Mouse (Mus musculus) cerebellum, adult 2 months (tissue): ENCODE results near the gene Drc1. TPM values are rescaled to one million over a fixed set of nuclear protein-coding genes. Genes with fewer than 3 reads are reported as not detected.
A peak's percentile ranks its signal among the peaks of the same experiment; 100 is the strongest.

Experiments used
- DNase-seq, 2 experiments: peaks; one replicate each; pipeline ENCODE4 v3.0.0; 2021
- H3K27ac ChIP-seq: fragments of 200-500 bp; 2 replicates; pipeline ENCODE4 v1.5.1; 2012; ENCODE audit warnings: low read length, control low read depth, inconsistent platforms; ENCODE audit not compliant: insufficient read depth
- H3K27me3 ChIP-seq: fragments of 200-500 bp; 2 replicates; pipeline ENCODE4 v1.6.1; 2012; ENCODE audit warnings: inconsistent platforms, mild to moderate bottlenecking, low read length, moderate library complexity; ENCODE audit not compliant: control insufficient read depth, insufficient read depth
- H3K4me1 ChIP-seq: fragments of 200-500 bp; 2 replicates; pipeline ENCODE4 v1.6.1; 2011; ENCODE audit warnings: low read length; ENCODE audit not compliant: control insufficient read depth, insufficient read depth
- H3K4me3 ChIP-seq: fragments of 200-500 bp; replicated peaks from 2 replicates; pipeline ENCODE3; 2011; ENCODE audit warnings: mild to moderate bottlenecking, low read depth, low read length, control low read depth; ENCODE audit not compliant: insufficient read depth
- CTCF ChIP-seq: fragments of 200-500 bp; IDR thresholded peaks from 2 replicates; pipeline ENCODE4 v1.5.1; 2011; ENCODE audit warnings: low read depth, mild to moderate bottlenecking, control low read depth, low read length, moderate library complexity, borderline replicate concordance; ENCODE audit not compliant: insufficient read depth
- POLR2A ChIP-seq: fragments of 200-500 bp; IDR thresholded peaks from 2 replicates; pipeline ENCODE4 v1.6.1; 2011; ENCODE audit warnings: low read length, control low read depth, borderline replicate concordance; ENCODE audit not compliant: insufficient read depth
- WGBS: fragments of 180-500 bp; shearing (Covaris S2); methylation state at CpG from one replicate; pipeline ENCODE4 v1.1.7; 2018; 5-methylcytosine and 5-hydroxymethylcytosine counted together
- polyA plus RNA-seq: library from polyadenylated mRNA; depleted of rRNA; stranded (reverse); fragments of >200 nt; gene quantifications from 2 replicates; pipeline ENCODE4 v1.2.3, GENCODE M21; 2012

Drc1 gene
- polyA plus RNA-seq, 1 experiment, result 2.5 TPM

DNA sequence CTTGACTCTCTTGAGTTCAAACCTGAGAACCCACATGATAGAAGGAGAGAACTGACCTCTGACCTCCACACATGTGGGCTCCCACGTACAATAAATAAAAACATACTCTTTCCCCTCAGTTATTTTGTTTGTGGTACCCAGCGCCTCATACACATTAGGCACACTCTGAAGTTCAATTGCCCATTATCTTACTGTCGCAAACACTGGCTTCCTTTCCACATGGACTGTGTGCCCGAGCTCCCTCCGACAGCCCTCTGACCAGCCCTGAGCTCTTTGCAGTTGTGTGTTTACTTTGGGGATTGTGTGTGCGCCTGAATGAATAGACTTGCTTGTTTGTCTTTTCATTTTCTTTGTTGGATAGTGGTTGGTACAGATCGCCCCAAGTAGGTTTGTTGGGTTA, 75.5 kb downstream of the Drc1 start:
- DNase-seq, result no peak
- no peak overlapping the region for H3K4me3 ChIP-seq
- TF ChIP-seq CTCF (no peak), POLR2A (no peak)

DNA sequence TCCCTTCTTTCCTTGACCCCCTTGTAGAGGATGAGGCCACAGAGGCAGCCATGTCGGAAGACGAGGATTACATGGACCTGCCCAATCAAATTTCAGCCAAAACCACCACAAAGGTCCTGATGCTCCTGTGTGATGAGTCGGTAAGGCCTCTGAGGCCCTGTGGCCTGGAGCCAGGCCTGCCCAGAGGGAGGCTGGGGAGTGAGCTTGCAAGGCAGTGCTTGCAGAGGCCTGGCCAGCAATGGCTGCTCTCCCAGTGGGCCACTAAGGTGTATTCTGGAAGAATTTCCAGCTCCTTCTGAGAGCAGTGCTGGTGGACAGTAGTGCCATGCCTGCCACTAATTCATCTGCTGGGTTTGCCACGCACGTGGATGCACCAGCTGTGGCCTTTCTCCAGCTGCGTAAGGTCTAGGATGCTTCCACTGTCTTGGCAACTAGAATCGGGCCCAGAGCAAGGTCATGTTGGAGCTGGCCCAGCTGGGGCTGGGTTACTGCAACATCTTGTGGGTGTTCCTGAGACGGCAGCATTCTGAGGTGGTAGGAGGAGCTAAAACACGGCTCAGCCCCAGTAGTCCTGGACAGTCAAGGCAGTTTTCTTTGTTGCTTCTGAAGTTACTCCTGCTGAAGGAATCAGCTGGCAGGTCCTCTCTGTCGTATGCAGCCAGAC, 77.4 kb downstream of the Drc1 start:
- TF ChIP-seq POLR2A (no peak), CTCF (no peak)
- WGBS, result 59% methylated on average over 10 of the region's 10 CpGs
- no peak overlapping the region for H3K27ac ChIP-seq
- no peaks in the 10 kb centered on the region for H3K27me3 ChIP-seq
- H3K4me3 ChIP-seq, result no peak overlapping the region
- DNase-seq, result no peak
- H3K4me1 ChIP-seq, result 0 out of 2 replicates have a peak, but pooled peaks cover 2% of the 10 kb centered on the region

More for the DNA sequence above, 75.5 kb downstream of the Drc1 start:
- Histone ChIP-seq H3K27ac (no peak overlapping the region), H3K27me3 (no peaks in the 10 kb centered on the region), H3K4me1 (0 out of 2 replicates have a peak, but pooled peaks cover 2% of the 10 kb centered on the region)
- 86% methylated on average over 7 of the region's 7 CpGs for WGBS

GRCm38 (mm10) chr5:30367405-30367804, 86.2 kb downstream of the Drc1 start:
- Histone ChIP-seq H3K27me3 (no peaks in the 10 kb centered on the region), H3K4me1 (no peaks in the 10 kb centered on the region), H3K27ac (no peak overlapping the region), H3K4me3 (no peak overlapping the region)
- DNase-seq, result no peak
- no peak for TF ChIP-seq POLR2A
- TF ChIP-seq CTCF, result no peak
- WGBS, result 65% methylated on average over 8 of the region's 8 CpGs

- WGBS, result 50% methylated on average over 5 of the region's 5 CpGs
- no peak for DNase-seq
- TF ChIP-seq POLR2A (no peak), CTCF (no peak)
- H3K27ac ChIP-seq, result no peak overlapping the region
- H3K4me1 ChIP-seq, result no peaks in the 10 kb centered on the region
- H3K27me3 ChIP-seq, result no peaks in the 10 kb centered on the region
- H3K4me3 ChIP-seq, result no peak overlapping the region
Observed at GRCm38 (mm10) chr5:30369426-30369825, 88.2 kb downstream of the Drc1 start.

- DNase-seq, result no peak
- H3K4me1 ChIP-seq, result no peaks in the 10 kb centered on the region
- H3K27me3 ChIP-seq, result no peaks in the 10 kb centered on the region
- 51% methylated on average over 7 of the region's 7 CpGs for WGBS
- TF ChIP-seq CTCF, result no peak
- TF ChIP-seq POLR2A, result no peak
- H3K4me3 ChIP-seq, result no peak overlapping the region
- H3K27ac ChIP-seq, result no peak overlapping the region
Observed at GRCm38 (mm10) chr5:30382876-30383275, 101.7 kb downstream of the Drc1 start.

- WGBS, result 81% methylated on average over 6 of the region's 6 CpGs
- peak; percentile 0; the same call in 1 of the 2 replicates for TF ChIP-seq CTCF
- TF ChIP-seq POLR2A, result no peak
- H3K4me1 ChIP-seq, result no peaks in the 10 kb centered on the region
- H3K4me3 ChIP-seq, result no peak overlapping the region
- no peaks in the 10 kb centered on the region for H3K27me3 ChIP-seq
- H3K27ac ChIP-seq, result no peak overlapping the region
- DNase-seq, result no peak
Observed at GRCm38 (mm10) chr5:30387726-30388125, 106.5 kb downstream of the Drc1 start.

GRCm38 (mm10) chr5:30389836-30390235, 108.6 kb downstream of the Drc1 start:
- Histone ChIP-seq H3K4me3 (no peak overlapping the region), H3K27me3 (no peaks in the 10 kb centered on the region), H3K27ac (no peak overlapping the region), H3K4me1 (no peaks in the 10 kb centered on the region)
- WGBS, result 93% methylated on average over 5 of the region's 5 CpGs
- DNase-seq, result no peak
- TF ChIP-seq POLR2A (no peak), CTCF (no peak)

DNA sequence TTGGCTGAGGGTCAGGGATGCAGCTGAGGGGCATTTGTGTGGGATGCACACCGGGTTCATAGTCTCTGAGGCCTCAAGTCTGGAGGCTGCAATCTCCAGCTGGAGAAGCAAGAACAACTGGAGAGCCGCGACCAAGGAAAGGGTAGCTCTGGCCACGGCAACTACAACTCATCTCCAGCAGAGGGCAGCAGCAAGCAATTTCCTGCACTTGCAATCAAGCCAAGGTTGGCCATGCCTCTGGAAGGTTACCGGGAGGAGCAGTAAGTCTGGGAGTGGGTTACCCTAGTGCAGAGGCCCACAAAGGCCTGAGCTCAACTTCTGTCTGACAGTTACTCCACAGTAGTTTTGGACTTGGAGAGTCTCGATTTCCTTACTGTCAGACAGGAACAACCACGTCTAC, 110.3 kb downstream of the Drc1 start:
- 29% methylated on average over 7 of the region's 7 CpGs for WGBS
- no peak overlapping the region for H3K4me3 ChIP-seq
- H3K4me1 ChIP-seq, result no peaks in the 10 kb centered on the region
- TF ChIP-seq CTCF (peak; percentile 91), POLR2A (no peak)
- peak; percentile 54 to 78 for DNase-seq
- H3K27ac ChIP-seq, result no peak overlapping the region
- no peaks in the 10 kb centered on the region for H3K27me3 ChIP-seq

DNA sequence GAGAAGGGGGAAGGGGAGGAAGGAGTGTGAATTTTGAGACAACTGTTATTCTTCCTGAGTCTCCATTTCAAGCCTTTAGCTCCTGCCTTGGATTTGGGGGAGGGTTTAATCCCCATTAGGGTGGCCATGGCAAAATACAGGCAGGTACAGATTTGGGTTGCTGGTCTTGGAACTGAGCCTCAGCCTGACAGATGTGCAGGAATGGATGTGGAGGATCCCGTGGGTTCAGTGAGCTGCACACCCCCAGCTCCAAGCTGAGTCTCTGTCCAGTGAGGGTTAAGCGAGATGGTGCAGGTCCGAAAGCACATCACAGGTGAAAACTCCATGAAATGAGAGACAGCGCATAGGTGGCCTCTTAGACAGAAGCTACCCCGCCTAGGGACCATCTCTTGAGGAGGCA, 119.3 kb downstream of the Drc1 start:
- 69% methylated on average over 5 of the region's 5 CpGs for WGBS

More for the DNA sequence above, 119.3 kb downstream of the Drc1 start:
- H3K4me3 ChIP-seq, result no peak overlapping the region
- H3K4me1 ChIP-seq, result no peaks in the 10 kb centered on the region
- no peaks in the 10 kb centered on the region for H3K27me3 ChIP-seq
- DNase-seq, result peak; percentile 41 to 48
- H3K27ac ChIP-seq, result no peak overlapping the region
- TF ChIP-seq POLR2A (no peak), CTCF (no peak)
